Mouse (Mus musculus) liver, embryonic 15.5 days (tissue): Measurements from ENCODE around the gene Zfand3. TPM values are rescaled to one million over a fixed set of nuclear protein-coding genes. Genes with fewer than 3 reads are reported as not detected.

ENCODE experiments used
- ATAC-seq: fragments of 200-750 bp; cut with Nextera tagmentation; 2 replicates; pipeline ENCODE4 v1.8.0; 2017; ENCODE audit warnings: moderate number of reproducible peaks, mild to moderate bottlenecking, moderate library complexity; ENCODE audit not compliant: insufficient read depth
- H3K27ac ChIP-seq: fragments of 300-500 bp; sonication (generic); replicated peaks from 2 replicates; pipeline ENCODE4 v1.5.1; 2015; ENCODE audit warnings: mild to moderate bottlenecking, inconsistent platforms
- H3K27me3 ChIP-seq: fragments of 300-500 bp; sonication (generic); 2 replicates; pipeline ENCODE4 v1.6.1; 2015; ENCODE audit warnings: mild to moderate bottlenecking, inconsistent platforms
- H3K36me3 ChIP-seq: fragments of 300-500 bp; sonication (generic); replicated peaks from 2 replicates; pipeline ENCODE4 v1.6.1; 2015; ENCODE audit warnings: moderate library complexity, mild to moderate bottlenecking, inconsistent platforms
- H3K4me1 ChIP-seq: fragments of 300-500 bp; sonication (generic); replicated peaks from 2 replicates; pipeline ENCODE4 v1.6.1; 2015; ENCODE audit warnings: inconsistent platforms
- H3K4me2 ChIP-seq: fragments of 300-500 bp; sonication (generic); 2 replicates; pipeline ENCODE4 v1.6.1; 2015; ENCODE audit warnings: moderate library complexity, mild to moderate bottlenecking, inconsistent platforms
- H3K4me3 ChIP-seq: fragments of 300-500 bp; sonication (generic); replicated peaks from 2 replicates; pipeline ENCODE4 v1.5.1; 2015; ENCODE audit warnings: mild to moderate bottlenecking, inconsistent platforms
- H3K9ac ChIP-seq: fragments of 300-500 bp; sonication (generic); 2 replicates; pipeline ENCODE4 v1.6.1; 2015; ENCODE audit warnings: moderate library complexity, mild to moderate bottlenecking, inconsistent platforms
- H3K9me3 ChIP-seq: fragments of 300-500 bp; sonication (generic); replicated peaks from 2 replicates; pipeline ENCODE4 v1.6.1; 2016; ENCODE audit warnings: inconsistent platforms
- WGBS: fragments of 180-500 bp; shearing (Covaris S2); methylation state at CpG from one replicate; pipeline ENCODE4 v1.1.7; 2015; ENCODE audit warnings: mixed read lengths; ENCODE audit not compliant: insufficient replicate concordance; 5-methylcytosine and 5-hydroxymethylcytosine counted together
- polyA plus RNA-seq: library from polyadenylated mRNA; unstranded; fragments of >200 nt; fragmentation: Nextera tagmentation; extraction: Ambion mirVana; gene quantifications from 2 replicates; pipeline ENCODE4 v1.2.1, GENCODE M21; 2015

Zfand3 gene
- polyA plus RNA-seq, 1 experiment from 2014 or later, result 15.4 TPM

DNA sequence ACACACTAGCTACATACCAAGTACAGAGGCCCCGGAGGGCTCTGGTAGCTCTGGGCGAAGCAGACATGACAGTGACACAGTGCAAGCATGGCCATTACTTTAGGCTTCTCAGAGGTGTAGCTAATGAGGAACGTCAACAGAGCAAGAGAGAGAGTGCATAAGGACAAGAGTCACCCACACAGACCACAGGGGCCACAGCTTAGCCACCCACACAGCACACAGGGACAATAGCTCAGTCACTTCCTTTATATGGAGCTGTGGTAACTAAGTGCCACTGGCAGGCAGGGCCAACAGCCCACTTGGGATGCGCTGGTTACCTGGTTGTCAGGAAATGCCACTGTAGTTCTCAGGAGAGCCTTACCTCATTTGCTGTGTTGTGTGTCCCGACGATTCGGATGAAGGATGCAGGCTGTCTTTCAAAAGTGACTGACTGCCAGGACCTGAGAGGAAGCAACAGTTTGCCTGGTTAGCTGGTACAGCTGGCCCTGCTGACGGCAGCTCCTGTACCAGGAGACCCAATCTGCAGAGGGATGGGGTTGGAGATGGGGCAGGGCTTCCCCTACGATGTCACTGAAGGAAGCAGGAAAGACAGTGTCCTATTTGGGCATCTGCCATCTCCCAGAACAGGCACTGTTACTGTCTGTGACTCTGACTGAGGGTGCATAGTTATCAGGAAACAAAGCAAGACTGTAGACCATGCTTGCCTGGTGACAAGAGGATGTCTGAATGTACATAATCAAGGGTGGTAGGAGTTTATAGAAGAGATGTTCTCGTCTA, 224.1 kb downstream of the Zfand3 start:
- no peak for ATAC-seq
- H3K27me3 ChIP-seq, result no peaks in the 10 kb centered on the region
- H3K4me1 ChIP-seq, result no peaks in the 10 kb centered on the region
- H3K27ac ChIP-seq, result no peak overlapping the region
- no peak overlapping the region for H3K9ac ChIP-seq
- no peaks in the 10 kb centered on the region for H3K36me3 ChIP-seq
- H3K4me3 ChIP-seq, result no peak overlapping the region
- H3K4me2 ChIP-seq, result no peak overlapping the region
- no peaks in the 10 kb centered on the region for H3K9me3 ChIP-seq
- 64% methylated on average over 10 of the region's 10 CpGs for WGBS

GRCm38 (mm10) chr17:30230428-30230827, 225.9 kb downstream of the Zfand3 start:
- Histone ChIP-seq H3K9ac (no peak overlapping the region), H3K4me3 (no peak overlapping the region)

DNA sequence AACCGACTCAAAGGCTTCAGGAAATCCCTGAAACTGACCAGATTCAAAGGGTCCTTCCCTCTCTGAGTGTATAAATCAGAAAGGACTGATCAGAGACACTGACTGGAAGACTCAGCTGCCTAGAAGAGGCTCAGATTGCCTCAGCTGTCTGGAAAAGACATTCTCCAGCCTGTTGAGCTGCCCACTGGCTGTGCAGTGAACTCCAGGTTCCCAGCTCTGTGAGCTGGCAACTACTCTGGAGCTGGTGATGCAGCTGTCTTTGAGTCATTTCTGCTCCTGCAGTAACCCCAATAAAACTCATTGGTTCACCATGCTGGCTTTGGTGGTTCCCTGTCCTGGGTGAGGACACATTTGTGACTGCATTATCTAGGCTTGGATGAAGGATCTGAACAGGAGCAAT, 226.9 kb downstream of the Zfand3 start:
- H3K36me3 ChIP-seq, result no peaks in the 10 kb centered on the region
- 58% methylated on average over 1 of the region's 1 CpGs for WGBS

More at GRCm38 (mm10) chr17:30230428-30230827, 225.9 kb downstream of the Zfand3 start:
- H3K27me3 ChIP-seq, result no peaks in the 10 kb centered on the region
- no peak for ATAC-seq
- no peak overlapping the region for H3K27ac ChIP-seq
- no peaks in the 10 kb centered on the region for H3K9me3 ChIP-seq
- WGBS, result 71% methylated on average over 4 of the region's 4 CpGs
- H3K36me3 ChIP-seq, result no peaks in the 10 kb centered on the region
- no peaks in the 10 kb centered on the region for H3K4me1 ChIP-seq
- no peak overlapping the region for H3K4me2 ChIP-seq

DNA sequence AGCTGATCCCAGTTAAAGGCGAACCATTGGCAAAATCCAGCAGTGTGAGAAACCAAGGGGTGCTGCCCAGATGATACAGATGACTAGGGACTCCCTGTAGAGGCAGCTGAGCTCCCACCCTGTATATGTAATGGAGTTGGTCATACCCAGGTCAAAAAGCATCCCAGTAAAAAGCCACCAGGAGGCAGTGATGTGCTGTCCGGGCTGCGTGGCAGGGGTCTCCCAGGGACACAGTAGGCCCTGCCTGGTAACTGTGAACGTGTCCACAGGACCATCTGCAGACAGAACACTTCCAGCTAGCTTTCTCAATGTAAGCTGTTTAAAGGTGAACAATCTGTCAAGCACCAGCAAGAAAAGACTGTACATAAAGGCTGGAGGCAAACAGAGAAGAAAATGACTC, 228.2 kb downstream of the Zfand3 start:
- Histone ChIP-seq H3K4me3 (no peak overlapping the region), H3K27ac (no peak overlapping the region), H3K9me3 (no peaks in the 10 kb centered on the region), H3K36me3 (no peaks in the 10 kb centered on the region), H3K4me1 (no peaks in the 10 kb centered on the region), H3K9ac (no peak overlapping the region), H3K27me3 (no peaks in the 10 kb centered on the region), H3K4me2 (no peak overlapping the region)
- ATAC-seq, result no peak
- WGBS, result 52% methylated on average over 4 of the region's 4 CpGs

More for the DNA sequence above, 226.9 kb downstream of the Zfand3 start:
- H3K4me1 ChIP-seq, result no peaks in the 10 kb centered on the region
- no peaks in the 10 kb centered on the region for H3K9me3 ChIP-seq
- ATAC-seq, result no peak
- H3K4me2 ChIP-seq, result no peak overlapping the region
- no peak overlapping the region for H3K27ac ChIP-seq
- H3K27me3 ChIP-seq, result no peaks in the 10 kb centered on the region
- no peak overlapping the region for H3K9ac ChIP-seq
- no peak overlapping the region for H3K4me3 ChIP-seq

DNA sequence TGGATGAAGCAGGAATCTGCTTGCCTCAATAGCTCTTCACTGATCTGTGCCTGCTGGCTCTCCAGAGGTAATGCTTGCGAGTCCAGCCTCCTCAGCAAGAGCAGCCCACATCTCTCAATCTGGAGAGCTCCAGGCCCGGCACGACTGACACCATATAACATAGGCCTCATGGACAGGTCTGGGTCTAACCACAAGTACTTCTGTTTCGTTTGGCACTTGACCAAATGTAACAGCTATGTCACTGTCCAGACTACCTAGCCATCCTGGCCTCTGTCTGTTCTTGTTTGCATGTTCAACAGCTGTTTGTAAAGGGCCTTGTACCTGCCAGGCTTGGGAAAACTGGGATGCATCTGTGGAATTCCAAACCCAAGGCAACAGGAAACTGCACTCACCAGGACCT, 230.8 kb downstream of the Zfand3 start:
- no peaks in the 10 kb centered on the region for H3K4me1 ChIP-seq
- no peak overlapping the region for H3K4me2 ChIP-seq
- H3K4me3 ChIP-seq, result no peak overlapping the region
- H3K27me3 ChIP-seq, result no peaks in the 10 kb centered on the region
- whole genome bisulfite sequencing, result 45% methylated on average over 4 of the region's 4 CpGs
- no peak overlapping the region for H3K27ac ChIP-seq
- H3K36me3 ChIP-seq, result no peaks in the 10 kb centered on the region
- no peak overlapping the region for H3K9ac ChIP-seq
- no peaks in the 10 kb centered on the region for H3K9me3 ChIP-seq
- ATAC-seq, result no peak

GRCm38 (mm10) chr17:30236611-30237010, 232.1 kb downstream of the Zfand3 start:
- WGBS, result 65% methylated on average over 6 of the region's 6 CpGs
- H3K4me3 ChIP-seq, result no peak overlapping the region
- no peak for ATAC-seq

GRCm38 (mm10) chr17:30237600-30237999, 233.1 kb downstream of the Zfand3 start:
- no peaks in the 10 kb centered on the region for H3K27me3 ChIP-seq
- H3K27ac ChIP-seq, result no peak overlapping the region
- H3K4me1 ChIP-seq, result no peaks in the 10 kb centered on the region
- no peaks in the 10 kb centered on the region for H3K36me3 ChIP-seq
- H3K4me3 ChIP-seq, result no peak overlapping the region
- ATAC-seq, result no peak
- no peak overlapping the region for H3K4me2 ChIP-seq
- H3K9me3 ChIP-seq, result no peaks in the 10 kb centered on the region
- no peak overlapping the region for H3K9ac ChIP-seq
- 58% methylated on average over 7 of the region's 7 CpGs for WGBS

More at GRCm38 (mm10) chr17:30236611-30237010, 232.1 kb downstream of the Zfand3 start:
- H3K4me2 ChIP-seq, result no peak overlapping the region
- H3K27me3 ChIP-seq, result no peaks in the 10 kb centered on the region
- no peaks in the 10 kb centered on the region for H3K4me1 ChIP-seq
- no peaks in the 10 kb centered on the region for H3K9me3 ChIP-seq
- H3K27ac ChIP-seq, result no peak overlapping the region
- H3K36me3 ChIP-seq, result no peaks in the 10 kb centered on the region
- H3K9ac ChIP-seq, result no peak overlapping the region

GRCm38 (mm10) chr17:30239458-30239857, 234.9 kb downstream of the Zfand3 start:
- H3K4me2 ChIP-seq, result no peak overlapping the region
- H3K9ac ChIP-seq, result no peak overlapping the region
- WGBS, result 65% methylated on average over 5 of the region's 5 CpGs
- H3K9me3 ChIP-seq, result no peaks in the 10 kb centered on the region
- H3K4me3 ChIP-seq, result no peak overlapping the region
- H3K36me3 ChIP-seq, result no peaks in the 10 kb centered on the region
- no peaks in the 10 kb centered on the region for H3K27me3 ChIP-seq
- no peaks in the 10 kb centered on the region for H3K4me1 ChIP-seq
- no peak overlapping the region for H3K27ac ChIP-seq
- ATAC-seq, result no peak

GRCm38 (mm10) chr17:30240659-30241058, 236.1 kb downstream of the Zfand3 start:
- H3K4me3 ChIP-seq, result no peak overlapping the region
- 72% methylated on average over 4 of the region's 4 CpGs for WGBS
- no peaks in the 10 kb centered on the region for H3K27me3 ChIP-seq
- peaks cover 4% of the 10 kb centered on the region; the same call in 1 of the 2 replicates for H3K4me1 ChIP-seq
- H3K27ac ChIP-seq, result no peak overlapping the region
- H3K9ac ChIP-seq, result no peak overlapping the region
- H3K36me3 ChIP-seq, result no peaks in the 10 kb centered on the region
- H3K9me3 ChIP-seq, result no peaks in the 10 kb centered on the region
- no peak overlapping the region for H3K4me2 ChIP-seq
- ATAC-seq, result no peak

- ATAC-seq, result no peak
- 74% methylated on average over 6 of the region's 6 CpGs for WGBS
Observed at GRCm38 (mm10) chr17:30241061-30241460, 236.5 kb downstream of the Zfand3 start.

GRCm38 (mm10) chr17:30241720-30242322, 237.3 kb downstream of the Zfand3 start:
- Histone ChIP-seq H3K4me2 (no peak overlapping the region), H3K27me3 (no peaks in the 10 kb centered on the region), H3K4me1 (peaks cover 6% of the 10 kb centered on the region; the same call in 1 of the 2 replicates), H3K9ac (no peak overlapping the region), H3K27ac (no peak overlapping the region), H3K9me3 (no peaks in the 10 kb centered on the region), H3K4me3 (no peak overlapping the region), H3K36me3 (no peaks in the 10 kb centered on the region)
- WGBS, result 71% methylated on average over 17 of the region's 17 CpGs
- no peak for ATAC-seq

More at GRCm38 (mm10) chr17:30241061-30241460, 236.5 kb downstream of the Zfand3 start:
- no peak overlapping the region for H3K27ac ChIP-seq
- H3K4me3 ChIP-seq, result no peak overlapping the region
- no peak overlapping the region for H3K9ac ChIP-seq
- H3K27me3 ChIP-seq, result no peaks in the 10 kb centered on the region
- no peak overlapping the region for H3K4me2 ChIP-seq
- H3K4me1 ChIP-seq, result peaks cover 6% of the 10 kb centered on the region; the same call in 1 of the 2 replicates
- no peaks in the 10 kb centered on the region for H3K9me3 ChIP-seq
- H3K36me3 ChIP-seq, result no peaks in the 10 kb centered on the region
